Mouse (Mus musculus) cerebellum, adult 2 months (tissue): Measurements from ENCODE around the gene Nudt17. TPM values are rescaled to one million over a fixed set of nuclear protein-coding genes. Genes with fewer than 3 reads are reported as not detected.

Source experiments
- DNase-seq, 2 experiments: peaks; one replicate each; pipeline ENCODE4 v3.0.0; 2021
- H3K27ac ChIP-seq: fragments of 200-500 bp; 2 replicates; pipeline ENCODE4 v1.5.1; 2012; ENCODE audit warnings: low read length, control low read depth, inconsistent platforms; ENCODE audit not compliant: insufficient read depth
- H3K27me3 ChIP-seq: fragments of 200-500 bp; 2 replicates; pipeline ENCODE4 v1.6.1; 2012; ENCODE audit warnings: inconsistent platforms, mild to moderate bottlenecking, low read length, moderate library complexity; ENCODE audit not compliant: control insufficient read depth, insufficient read depth
- H3K4me1 ChIP-seq: fragments of 200-500 bp; 2 replicates; pipeline ENCODE4 v1.6.1; 2011; ENCODE audit warnings: low read length; ENCODE audit not compliant: control insufficient read depth, insufficient read depth
- H3K4me3 ChIP-seq: fragments of 200-500 bp; replicated peaks from 2 replicates; pipeline ENCODE3; 2011; ENCODE audit warnings: mild to moderate bottlenecking, low read depth, low read length, control low read depth; ENCODE audit not compliant: insufficient read depth
- CTCF ChIP-seq: fragments of 200-500 bp; IDR thresholded peaks from 2 replicates; pipeline ENCODE4 v1.5.1; 2011; ENCODE audit warnings: low read depth, mild to moderate bottlenecking, control low read depth, low read length, moderate library complexity, borderline replicate concordance; ENCODE audit not compliant: insufficient read depth
- POLR2A ChIP-seq: fragments of 200-500 bp; IDR thresholded peaks from 2 replicates; pipeline ENCODE4 v1.6.1; 2011; ENCODE audit warnings: low read length, control low read depth, borderline replicate concordance; ENCODE audit not compliant: insufficient read depth
- WGBS: fragments of 180-500 bp; shearing (Covaris S2); methylation state at CpG from one replicate; pipeline ENCODE4 v1.1.7; 2018; 5-methylcytosine and 5-hydroxymethylcytosine counted together
- polyA plus RNA-seq: library from polyadenylated mRNA; depleted of rRNA; stranded (reverse); fragments of >200 nt; gene quantifications from 2 replicates; pipeline ENCODE4 v1.2.3, GENCODE M21; 2012

Nudt17 gene
- polyA plus RNA-seq, 1 experiment = 11.8 TPM

GRCm38 (mm10) chr3:96678456-96678855 is 29.9 kb downstream of the Nudt17 start:
- Histone ChIP-seq H3K27me3 (no peaks in the 10 kb centered on the region), H3K4me1 (no peaks in the 10 kb centered on the region), H3K4me3 (no peak overlapping the region), H3K27ac (no peak overlapping the region)
- no peak for DNase-seq
- no peak for TF ChIP-seq POLR2A
- TF ChIP-seq CTCF = no peak
- 68% methylated on average over 7 of the region's 7 CpGs for WGBS

- no peak for DNase-seq
- Histone ChIP-seq H3K27ac (no peak overlapping the region), H3K4me1 (no peaks in the 10 kb centered on the region), H3K4me3 (no peak overlapping the region), H3K27me3 (no peaks in the 10 kb centered on the region)
- WGBS = 46% methylated on average over 3 of the region's 3 CpGs
- no peak for TF ChIP-seq POLR2A
- no peak for TF ChIP-seq CTCF
Measured at GRCm38 (mm10) chr3:96675690-96676089, 32.7 kb downstream of the Nudt17 start.

- Histone ChIP-seq H3K4me1 (no peaks in the 10 kb centered on the region), H3K27ac (no peak overlapping the region), H3K27me3 (no peaks in the 10 kb centered on the region), H3K4me3 (no peak overlapping the region)
- 88% methylated on average over 3 of the region's 3 CpGs for WGBS
- no peak for TF ChIP-seq CTCF
- TF ChIP-seq POLR2A = no peak
- DNase-seq = no peak
Measured at GRCm38 (mm10) chr3:96675171-96675570, 33.2 kb downstream of the Nudt17 start.

- DNase-seq = no peak
- Histone ChIP-seq H3K27me3 (no peaks in the 10 kb centered on the region), H3K27ac (no peak overlapping the region), H3K4me3 (no peak overlapping the region), H3K4me1 (no peaks in the 10 kb centered on the region)
- TF ChIP-seq CTCF = no peak
- TF ChIP-seq POLR2A = no peak
- 77% methylated on average over 8 of the region's 8 CpGs for WGBS
Measured at GRCm38 (mm10) chr3:96674442-96674841, 33.9 kb downstream of the Nudt17 start.

- Histone ChIP-seq H3K4me1 (no peaks in the 10 kb centered on the region), H3K27ac (no peak overlapping the region), H3K27me3 (no peaks in the 10 kb centered on the region), H3K4me3 (no peak overlapping the region)
- TF ChIP-seq POLR2A (no peak), CTCF (no peak)
- no peak for DNase-seq
- WGBS = 74% methylated on average over 4 of the region's 4 CpGs
Measured at GRCm38 (mm10) chr3:96673514-96673913, 34.8 kb downstream of the Nudt17 start.

GRCm38 (mm10) chr3:96671519-96671918 is 36.8 kb downstream of the Nudt17 start:
- Histone ChIP-seq H3K27me3 (no peaks in the 10 kb centered on the region), H3K4me1 (no peaks in the 10 kb centered on the region), H3K27ac (no peak overlapping the region), H3K4me3 (no peak overlapping the region)
- no peak for TF ChIP-seq POLR2A
- TF ChIP-seq CTCF = no peak
- WGBS = 96% methylated on average over 5 of the region's 5 CpGs
- no peak for DNase-seq

- 5% methylated on average over 35 of the region's 35 CpGs for WGBS
- H3K27ac ChIP-seq = no peak within 1 kb of the TSS
- TF ChIP-seq CTCF (no peak), POLR2A (peak; percentile 13; the same call in 1 of the 2 replicates)
Measured at GRCm38 (mm10) chr3:96669727-96670468, 38.5 kb downstream of the Nudt17 start, which contains the start of gene Ankrd35. Ankrd35 (plus strand) TSS chr3:96670131.

GRCm38 (mm10) chr3:96668424-96669067 is 39.8 kb downstream of the Nudt17 start:
- no peaks in the 10 kb centered on the region for H3K27me3 ChIP-seq
- 83% methylated on average over 5 of the region's 5 CpGs for WGBS
- H3K27ac ChIP-seq = no peak overlapping the region
- H3K4me1 ChIP-seq = no peaks in the 10 kb centered on the region; the same call in 1 of the 2 replicates
- DNase-seq = no peak
- no peak overlapping the region for H3K4me3 ChIP-seq
- no peak for TF ChIP-seq CTCF
- TF ChIP-seq POLR2A = no peak

More at GRCm38 (mm10) chr3:96669727-96670468, 38.5 kb downstream of the Nudt17 start, which contains the start of gene Ankrd35:
- Histone ChIP-seq H3K4me3 (peak within 1 kb of the TSS; percentile 68), H3K27me3 (no peaks in the 10 kb centered on the region), H3K4me1 (no peaks in the 10 kb centered on the region)
- peak; percentile 82 to 86 for DNase-seq
